ENCODE assay signal across 15 mouse cellular contexts in the genomic region with DNA sequence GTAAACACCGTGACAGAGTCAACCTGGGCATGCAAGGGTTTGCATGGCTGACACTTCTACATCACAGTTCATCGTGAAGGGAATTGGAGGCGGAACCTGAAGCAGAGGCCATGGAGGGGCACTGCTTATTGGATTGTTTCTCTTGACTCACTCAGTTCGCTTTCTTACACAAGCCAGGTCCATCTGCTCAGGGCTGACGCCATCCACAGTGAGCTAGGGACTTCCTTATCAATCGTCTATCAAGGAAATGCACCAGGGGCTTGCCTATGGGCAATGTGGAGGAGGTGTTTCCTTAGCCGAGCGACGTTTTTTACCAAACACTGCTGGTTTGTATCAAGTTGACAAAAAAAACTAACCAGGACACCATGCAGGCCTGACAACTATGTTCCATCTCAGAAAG. TPM values are rescaled to one million over a fixed set of nuclear protein-coding genes. Genes with fewer than 3 reads are reported as not detected.
DNase-seq lines count a peak whose midpoint lies in the region; ATAC-seq and TF ChIP-seq lines count a peak whose summit lies in the region.
"Had no signal": no experiment of that assay in that cellular context is flagged by ENCODE, and none has a peak within 500 bp of the region (broad histone marks: within the 10 kb centered on the region; RNA-seq: fewer than 3 reads in every experiment).

No protein-coding gene starts in this region.

- WGBS in heart, adult 2 months, result 41% methylated on average over 9 of the region's 9 CpGs
- 26% methylated on average over 9 of the region's 9 CpGs for WGBS in liver, embryonic 14.5 days (ENCODE audit: insufficient replicate concordance)
- WGBS in midbrain, embryonic 16.5 days, result 91% methylated on average over 9 of the region's 9 CpGs

- ATAC-seq in common myeloid progenitor, adult 5-6 weeks (replicated peaks; ENCODE audit: low read depth, poor library complexity, severe bottlenecking), result peak; percentile 65
- no peak for ATAC-seq in liver, embryonic 14.5 days (ENCODE audit: insufficient read depth)
- ATAC-seq in midbrain, embryonic 16.5 days, result no peak
- ATAC-seq: Patski had no signal

- TF ChIP-seq CTCF in heart, adult 2 months (IDR thresholded peaks at IDR 0.05), result no peak
- TF ChIP-seq CTCF in liver, embryonic 14.5 days (IDR thresholded peaks at IDR 0.05; ENCODE audit: low read depth), result no peak

- peaks cover 25% of the 10 kb centered on the region for H3K36me3 ChIP-seq in heart, adult 2 months (ENCODE audit: control insufficient read depth, insufficient read depth, low read length)
- H3K36me3 ChIP-seq in liver, embryonic 14.5 days (replicated peaks; ENCODE audit: control insufficient read depth, insufficient read depth, low read depth), result no peaks in the 10 kb centered on the region
- H3K36me3 ChIP-seq in midbrain, embryonic 16.5 days (ENCODE audit: control insufficient read depth, insufficient read depth, low read length), result no peaks in the 10 kb centered on the region
- H3K36me3 ChIP-seq: midbrain, embryonic 12.5 days had no signal

- H3K9me3 ChIP-seq in liver, embryonic 14.5 days (ENCODE audit: control insufficient read depth, low read length), result no peaks in the 10 kb centered on the region
- H3K9me3 ChIP-seq in midbrain, embryonic 16.5 days (replicated peaks; ENCODE audit: control insufficient read depth, low read length, poor library complexity, severe bottlenecking), result no peaks in the 10 kb centered on the region
- H3K9me3 ChIP-seq: midbrain, embryonic 12.5 days had no signal

- H3K4me3 ChIP-seq in heart, adult 2 months, result no peak overlapping the region
- no peak overlapping the region for H3K4me3 ChIP-seq in liver, embryonic 14.5 days (ENCODE audit: insufficient read depth in 1 of 2, low read depth in 2 of 2, low read length in 2 of 2)
- H3K4me3 ChIP-seq in midbrain, embryonic 16.5 days (ENCODE audit: low read depth, low read length), result no peak overlapping the region
- H3K4me3 ChIP-seq: midbrain, embryonic 12.5 days; myocyte had no signal

- H3K79me2 ChIP-seq in heart, adult 2 months (replicated peaks; ENCODE audit: control insufficient read depth, insufficient read depth, low read length), result peaks cover 17% of the 10 kb centered on the region

- H3K9ac ChIP-seq in heart, adult 2 months (ENCODE audit: low read depth, low read length), result no peak overlapping the region
- no peak overlapping the region for H3K9ac ChIP-seq in liver, embryonic 14.5 days (replicated peaks)
- no peak overlapping the region for H3K9ac ChIP-seq in midbrain, embryonic 16.5 days (ENCODE audit: low read depth, low read length)
- H3K9ac ChIP-seq: midbrain, embryonic 12.5 days had no signal

- DNase-seq in heart, adult 2 months, result no peak
- DNase-seq in heart, adult 9 months (ENCODE audit: low spot score in 2 of 2), result no peak
- peak; percentile 68 for DNase-seq in 416B (ENCODE audit: low read depth)
- no peak for DNase-seq in liver, embryonic 14.5 days (ENCODE audit: low read depth in 3 of 3, low spot score in 3 of 3)
- no peak for DNase-seq in gastrocnemius, postnatal 4 days (ENCODE audit: low spot score in 2 of 2)
- no peak for DNase-seq in lung, postnatal 36 days
- DNase-seq: cerebellum, adult 9-11 months; gastrocnemius, postnatal 10 days; left cerebral cortex, postnatal 4 days; lung, adult 18-20 months had no signal

- no peak overlapping the region; the same call in 1 of the 2 replicates for H3K4me2 ChIP-seq in liver, embryonic 14.5 days (ENCODE audit: low read depth)
- no peak overlapping the region for H3K4me2 ChIP-seq in midbrain, embryonic 16.5 days (ENCODE audit: low read length)
- H3K4me2 ChIP-seq: midbrain, embryonic 12.5 days had no signal

- H3K27ac ChIP-seq in heart, adult 2 months, result peak overlapping the region; percentile 15; the same call in 1 of the 2 replicates
- peak overlapping the region; percentile 41 for H3K27ac ChIP-seq in liver, embryonic 14.5 days
- no peak overlapping the region for H3K27ac ChIP-seq in midbrain, embryonic 16.5 days (ENCODE audit: low read length)
- H3K27ac ChIP-seq: midbrain, embryonic 12.5 days had no signal

- H3K27me3 ChIP-seq in heart, adult 2 months (ENCODE audit: control insufficient read depth, insufficient read depth, low read length), result no peaks in the 10 kb centered on the region
- H3K27me3 ChIP-seq in liver, embryonic 14.5 days (ENCODE audit: control insufficient read depth, insufficient read depth, low read length), result no peaks in the 10 kb centered on the region
- no peaks in the 10 kb centered on the region for H3K27me3 ChIP-seq in midbrain, embryonic 16.5 days (ENCODE audit: control insufficient read depth, insufficient read depth, low read depth, low read length)
- H3K27me3 ChIP-seq: midbrain, embryonic 12.5 days; Patski had no signal

- TF ChIP-seq POLR2A in heart, adult 2 months (IDR thresholded peaks at IDR 0.05; ENCODE audit: insufficient read depth, low read depth, low read length), result no peak

- H3K4me1 ChIP-seq in heart, adult 2 months (ENCODE audit: control insufficient read depth, insufficient read depth, low read length), result peaks cover 22% of the 10 kb centered on the region
- H3K4me1 ChIP-seq in liver, embryonic 14.5 days (replicated peaks; ENCODE audit: control insufficient read depth in 2 of 2, insufficient read depth in 2 of 2, low read length in 1 of 2), result peaks cover 35 to 37% of the 10 kb centered on the region in 2 experiments
- no peaks in the 10 kb centered on the region for H3K4me1 ChIP-seq in midbrain, embryonic 16.5 days (ENCODE audit: control insufficient read depth, insufficient read depth, low read length)
- H3K4me1 ChIP-seq: midbrain, embryonic 12.5 days had no signal

- TF ChIP-seq EP300 in heart, adult 2 months (IDR thresholded peaks at IDR 0.05; ENCODE audit: insufficient read depth, low read depth, low read length), result no peak
- no peak for TF ChIP-seq EP300 in liver, embryonic 14.5 days (IDR thresholded peaks at IDR 0.05; ENCODE audit: low read depth)

- intact Hi-C loops in heart, adult 2 months (cut with DNase I), result no loop called here

RNA-seq across cellular contexts. Expression of gene Wbp4, which starts 18.0 kb away (rescaled TPM):
- total RNA-seq in heart, adult 2 months (2021), result 10 to 100 TPM; 22.0 to 22.7 TPM
- polyA plus RNA-seq in heart, adult 2 months (2012; rRNA removed), result 3.7 and 7.0 TPM in 2 replicates
- 81.4 and 84.9 TPM in 2 replicates for total RNA-seq in common myeloid progenitor, adult 5-6 weeks (2017)
- 3.1 and 6.2 TPM in 2 replicates for polyA plus RNA-seq in liver, embryonic 14.5 days (2012; rRNA removed)
- 14.2 and 16.8 TPM in 2 replicates for polyA plus RNA-seq in liver, embryonic 14.5 days (2014; fragmentation: Nextera tagmentation; extraction: Ambion mirVana)
- 44.0 and 46.2 TPM in 2 replicates for polyA plus RNA-seq in midbrain, embryonic 16.5 days (2015; fragmentation: Nextera tagmentation; extraction: Ambion mirVana)
- 10 to 100 TPM; 33.3 to 34.6 TPM for total RNA-seq in gastrocnemius, postnatal 4 days (2021)

RNA-seq across cellular contexts. Expression of gene Elf1, which starts 18.3 kb away (rescaled TPM):
- total RNA-seq in heart, adult 2 months (2021), result 10 to 100 TPM; 13.3 to 13.7 TPM
- 6.6 and 11.3 TPM in 2 replicates for polyA plus RNA-seq in heart, adult 2 months (2012; rRNA removed)
- total RNA-seq in common myeloid progenitor, adult 5-6 weeks (2017), result 270 and 285 TPM in 2 replicates
- 6.0 and 9.3 TPM in 2 replicates for polyA plus RNA-seq in liver, embryonic 14.5 days (2012; rRNA removed)
- polyA plus RNA-seq in liver, embryonic 14.5 days (2014; fragmentation: Nextera tagmentation; extraction: Ambion mirVana), result 8.7 and 9.9 TPM in 2 replicates
- polyA plus RNA-seq in midbrain, embryonic 16.5 days (2015; fragmentation: Nextera tagmentation; extraction: Ambion mirVana), result 2.0 and 2.9 TPM in 2 replicates
- 10 to 100 TPM; 11.5 to 13.0 TPM for total RNA-seq in gastrocnemius, postnatal 4 days (2021)

RNA-seq across cellular contexts. Expression of gene Kbtbd6, which starts 47.7 kb away (rescaled TPM):
- under 1 TPM; 0.10 to 0.14 TPM for total RNA-seq in heart, adult 2 months (2021)
- polyA plus RNA-seq in heart, adult 2 months (2012; rRNA removed), result 0.08 and 0.20 TPM in 2 replicates
- total RNA-seq in common myeloid progenitor, adult 5-6 weeks (2017), result 2.9 and 7.1 TPM in 2 replicates
- polyA plus RNA-seq in liver, embryonic 14.5 days (2012; rRNA removed), result 1.7 and 2.1 TPM in 2 replicates
- 3.1 and 3.2 TPM in 2 replicates for polyA plus RNA-seq in liver, embryonic 14.5 days (2014; fragmentation: Nextera tagmentation; extraction: Ambion mirVana)
- polyA plus RNA-seq in midbrain, embryonic 16.5 days (2015; fragmentation: Nextera tagmentation; extraction: Ambion mirVana), result 1.5 TPM in 2 replicates
- total RNA-seq in gastrocnemius, postnatal 4 days (2021), result under 1 TPM; 0.69 to 0.83 TPM

Comparison
In these comparisons a context has a peak if more than half of its experiments do, and no peak if none do; other contexts are left out.
1. RNA of gene Elf1, which starts 18.3 kb away (total RNA-seq): 270 to 285 TPM in common myeloid progenitor, adult 5-6 weeks; 13.3 to 13.7 TPM in heart, adult 2 months and 11.5 to 13.0 TPM in gastrocnemius, postnatal 4 days; every median in the first group is over 10 times any median in the second.